Mouse (Mus musculus): Measurements from ENCODE around the gene Tmc2.

Tmc2 gene

GRCm38 (mm10) chr2:130295331-130296133, 100.5 kb downstream of the Tmc2 start:
- DNase-seq (ENCODE audit: low read depth, low spot score): no peak

- DNase-seq (ENCODE audit: low read depth, low spot score): no peak
Measured at GRCm38 (mm10) chr2:130296134-130296745, 101.2 kb downstream of the Tmc2 start.

GRCm38 (mm10) chr2:130297580-130297979, 102.6 kb downstream of the Tmc2 start:
- DNase-seq (ENCODE audit: low read depth, low spot score): no peak

GRCm38 (mm10) chr2:130303014-130303413, 108.0 kb downstream of the Tmc2 start:
- DNase-seq (ENCODE audit: low read depth, low spot score): no peak
